Mouse (Mus musculus): Measurements from ENCODE around the gene Gadd45a.
"Not testable (repeated sequence)": the region's sequence is repeated elsewhere in the genome, so short reads cannot be mapped to it uniquely, and the experiment has no call there.

DNA sequence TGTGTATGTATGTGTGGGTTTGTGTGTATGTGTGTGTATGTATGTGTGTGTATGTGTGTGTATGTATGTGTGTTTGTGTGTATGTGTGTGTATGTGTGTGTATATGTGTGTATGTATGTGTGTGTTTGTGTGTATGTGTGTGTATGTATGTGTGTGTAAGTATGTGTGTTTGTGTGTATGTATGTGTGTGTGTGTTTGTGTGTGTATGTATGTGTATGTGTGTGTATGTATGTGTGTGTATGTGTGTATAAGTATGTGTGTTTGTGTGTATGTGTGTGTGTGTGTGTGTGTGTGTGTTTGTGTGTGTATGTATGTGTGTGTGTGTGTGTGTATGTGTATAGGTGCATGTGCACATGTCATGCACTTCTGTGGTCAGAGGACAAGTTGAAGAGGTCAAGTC, 4.7 kb downstream of the Gadd45a start:
- not testable (repeated sequence) for TF ChIP-seq TCF12 (IDR thresholded peaks at IDR 0.05; ENCODE audit: insufficient read depth, poor library complexity, severe bottlenecking); USF1 (IDR thresholded peaks at IDR 0.05; ENCODE audit: low read depth); MYOG (IDR thresholded peaks at IDR 0.05; ENCODE audit: control insufficient read depth in 1 of 3, insufficient read depth in 1 of 3, insufficient read length in 2 of 3, low read depth in 2 of 3); CEBPB (IDR thresholded peaks at IDR 0.05; ENCODE audit: insufficient read depth, poor library complexity, severe bottlenecking); MYOD1 (IDR thresholded peaks at IDR 0.05; ENCODE audit: control insufficient read depth in 1 of 3, insufficient read length in 2 of 3, low read depth in 2 of 3); MAX (IDR thresholded peaks at IDR 0.05; ENCODE audit: low read depth); TCF3 (IDR thresholded peaks at IDR 0.05; ENCODE audit: insufficient read length, low read depth); E2F4 (IDR thresholded peaks at IDR 0.05; ENCODE audit: insufficient read depth); REST (IDR thresholded peaks at IDR 0.05; ENCODE audit: insufficient read depth, insufficient read length)
- TF ChIP-seq POLR2AphosphoS2 (IDR thresholded peaks at IDR 0.05; ENCODE audit: insufficient read length, low read depth), result peak; percentile 78
- peak; percentile 21 for TF ChIP-seq POLR2A (IDR thresholded peaks at IDR 0.05; ENCODE audit: insufficient read length, low read depth)

Measured in myocyte (in vitro differentiated cells).